Comparison of ENCODE assay signal across 13 mouse cellular contexts in the genomic region with DNA sequence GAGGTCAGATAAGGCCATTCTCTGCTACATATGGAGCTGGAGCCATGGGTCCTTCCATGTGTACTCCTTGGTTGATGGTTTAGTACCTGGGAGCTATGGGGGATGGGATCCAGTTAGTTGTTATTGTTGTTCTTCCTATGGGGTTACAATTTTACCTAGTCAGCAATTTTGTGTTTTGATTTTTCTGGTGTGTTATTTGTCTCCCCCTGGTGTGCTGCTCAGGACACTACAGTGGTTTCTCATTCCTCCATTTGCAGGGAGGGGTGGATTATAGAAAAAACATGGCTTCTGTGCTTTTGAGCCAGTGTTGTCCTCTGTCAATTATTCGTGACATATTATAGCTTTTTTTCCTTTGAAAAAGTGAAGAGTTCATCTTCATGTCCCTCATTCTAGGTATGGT. TPM values are rescaled to one million over a fixed set of nuclear protein-coding genes. Genes with fewer than 3 reads are reported as not detected.
A peak's percentile ranks its signal among the peaks of the same experiment; 100 is the strongest.
DNase-seq lines count a peak whose midpoint lies in the region; ATAC-seq and TF ChIP-seq lines count a peak whose summit lies in the region.
"Had no signal": no experiment of that assay in that cellular context is flagged by ENCODE, and none has a peak within 500 bp of the region (broad histone marks: within the 10 kb centered on the region; RNA-seq: fewer than 3 reads in every experiment).

No protein-coding gene starts in this region.

- no peaks in the 10 kb centered on the region for H3K9me3 ChIP-seq in forebrain, embryonic 14.5 days (replicated peaks; ENCODE audit: control insufficient read depth, low read length)
- H3K9me3 ChIP-seq in forebrain, embryonic 15.5 days = no peaks in the 10 kb centered on the region
- no peaks in the 10 kb centered on the region for H3K9me3 ChIP-seq in midbrain, embryonic 11.5 days (ENCODE audit: control insufficient read depth, low read length)
- H3K9me3 ChIP-seq in midbrain, embryonic 16.5 days (replicated peaks; ENCODE audit: control insufficient read depth, low read length, poor library complexity, severe bottlenecking) = no peaks in the 10 kb centered on the region

- TF ChIP-seq CTCF in brain, embryonic 14.5 days (IDR thresholded peaks at IDR 0.05; ENCODE audit: borderline replicate concordance, extremely low read depth, insufficient read depth, insufficient read length) = peak; percentile 29; the same call in 1 of the 2 replicates

- H3K4me3 ChIP-seq in forebrain, embryonic 14.5 days (ENCODE audit: low read depth, low read length) = no peak overlapping the region
- H3K4me3 ChIP-seq in forebrain, embryonic 15.5 days = no peak overlapping the region
- no peak overlapping the region for H3K4me3 ChIP-seq in midbrain, embryonic 11.5 days (ENCODE audit: low read depth, low read length)
- no peak overlapping the region for H3K4me3 ChIP-seq in midbrain, embryonic 16.5 days (ENCODE audit: low read depth, low read length)

- no peak overlapping the region for H3K9ac ChIP-seq in forebrain, embryonic 14.5 days (ENCODE audit: low read length)
- H3K9ac ChIP-seq in forebrain, embryonic 15.5 days (replicated peaks) = no peak overlapping the region
- no peak overlapping the region for H3K9ac ChIP-seq in midbrain, embryonic 11.5 days (ENCODE audit: low read length)
- H3K9ac ChIP-seq in midbrain, embryonic 16.5 days (ENCODE audit: low read depth, low read length) = no peak overlapping the region
- H3K9ac ChIP-seq: hindbrain, embryonic 14.5 days had no signal

- no peak overlapping the region for H3K4me2 ChIP-seq in forebrain, embryonic 14.5 days (ENCODE audit: low read length)
- H3K4me2 ChIP-seq in forebrain, embryonic 15.5 days (replicated peaks) = no peak overlapping the region
- H3K4me2 ChIP-seq in midbrain, embryonic 11.5 days = no peak overlapping the region
- no peak overlapping the region for H3K4me2 ChIP-seq in midbrain, embryonic 16.5 days (ENCODE audit: low read length)
- H3K4me2 ChIP-seq: hindbrain, embryonic 14.5 days had no signal

- no peak for TF ChIP-seq POLR2A in brain, embryonic 14.5 days (IDR thresholded peaks at IDR 0.05; ENCODE audit: borderline replicate concordance, extremely low read depth, insufficient read depth, insufficient read length, poor library complexity, severe bottlenecking)

- H3K36me3 ChIP-seq in forebrain, embryonic 14.5 days (ENCODE audit: control insufficient read depth, insufficient read depth, low read length) = no peaks in the 10 kb centered on the region
- no peaks in the 10 kb centered on the region for H3K36me3 ChIP-seq in forebrain, embryonic 15.5 days
- H3K36me3 ChIP-seq in midbrain, embryonic 11.5 days (ENCODE audit: control insufficient read depth, insufficient read depth, low read length) = no peaks in the 10 kb centered on the region
- H3K36me3 ChIP-seq in midbrain, embryonic 16.5 days (ENCODE audit: control insufficient read depth, insufficient read depth, low read length) = no peaks in the 10 kb centered on the region

- no peaks in the 10 kb centered on the region for H3K4me1 ChIP-seq in forebrain, embryonic 14.5 days (ENCODE audit: control insufficient read depth, insufficient read depth, low read length)
- H3K4me1 ChIP-seq in forebrain, embryonic 15.5 days = no peaks in the 10 kb centered on the region
- no peaks in the 10 kb centered on the region for H3K4me1 ChIP-seq in midbrain, embryonic 11.5 days (ENCODE audit: control insufficient read depth, insufficient read depth, low read length)
- no peaks in the 10 kb centered on the region for H3K4me1 ChIP-seq in midbrain, embryonic 16.5 days (ENCODE audit: control insufficient read depth, insufficient read depth, low read length)

- H3K27me3 ChIP-seq in forebrain, embryonic 14.5 days (replicated peaks; ENCODE audit: control insufficient read depth, insufficient read depth, low read length) = no peaks in the 10 kb centered on the region
- H3K27me3 ChIP-seq in forebrain, embryonic 15.5 days = no peaks in the 10 kb centered on the region
- no peaks in the 10 kb centered on the region for H3K27me3 ChIP-seq in midbrain, embryonic 11.5 days (ENCODE audit: control insufficient read depth, insufficient read depth, low read length)
- H3K27me3 ChIP-seq in midbrain, embryonic 16.5 days (ENCODE audit: control insufficient read depth, insufficient read depth, low read depth, low read length) = no peaks in the 10 kb centered on the region

- WGBS in forebrain, embryonic 14.5 days = 61% methylated on average over 1 of the region's 1 CpGs
- 59% methylated on average over 1 of the region's 1 CpGs for WGBS in forebrain, embryonic 15.5 days
- WGBS in midbrain, embryonic 11.5 days = 88% methylated on average over 1 of the region's 1 CpGs
- WGBS in midbrain, embryonic 16.5 days = 63% methylated on average over 1 of the region's 1 CpGs

- no peak for ATAC-seq in forebrain, embryonic 14.5 days
- no peak for ATAC-seq in forebrain, embryonic 15.5 days (replicated peaks)
- ATAC-seq in midbrain, embryonic 11.5 days (ENCODE audit: low FRiP score) = 0 out of 2 replicates have a peak, but pooled peaks have one; percentile 14
- no peak for ATAC-seq in midbrain, embryonic 16.5 days

- peak; percentile 3 for DNase-seq in forebrain, embryonic 14.5 days (ENCODE audit: low spot score)
- no peak for DNase-seq in midbrain, embryonic 11.5 days (ENCODE audit: low spot score, missing footprints)
- DNase-seq in brain, embryonic 14.5 days (ENCODE audit: low read depth) = peak; percentile 6
- DNase-seq in thymus, postnatal 36 days = peak; percentile 2 to 6
- DNase-seq in adrenal gland, adult 8-10 months = no peak
- no peak for DNase-seq in gastrocnemius, adult 18-20 months (ENCODE audit: low spot score)
- DNase-seq: gastrocnemius, postnatal 25 days; layer of hippocampus, adult 9-11 months had no signal

- H3K27ac ChIP-seq in forebrain, embryonic 14.5 days (ENCODE audit: low read depth, low read length) = no peak overlapping the region
- no peak overlapping the region for H3K27ac ChIP-seq in forebrain, embryonic 15.5 days (replicated peaks)
- H3K27ac ChIP-seq in midbrain, embryonic 11.5 days (ENCODE audit: low read depth, low read length) = no peak overlapping the region
- no peak overlapping the region for H3K27ac ChIP-seq in midbrain, embryonic 16.5 days (ENCODE audit: low read length)
- H3K27ac ChIP-seq: hindbrain, embryonic 14.5 days had no signal

RNA-seq across cellular contexts. Expression of gene Fgf13, which starts 38.7 kb away (rescaled TPM):
- 72.1 and 78.9 TPM in 2 replicates for polyA plus RNA-seq in forebrain, embryonic 14.5 days (2014; fragmentation: Nextera tagmentation; extraction: Ambion mirVana)
- polyA plus RNA-seq in forebrain, embryonic 15.5 days (2015; fragmentation: Nextera tagmentation; extraction: Ambion mirVana) = 115 and 116 TPM in 2 replicates
- 29.8 and 30.0 TPM in 2 replicates for polyA plus RNA-seq in midbrain, embryonic 11.5 days (2014; fragmentation: Nextera tagmentation; extraction: Ambion mirVana)
- 206 and 214 TPM in 2 replicates for polyA plus RNA-seq in midbrain, embryonic 16.5 days (2015; fragmentation: Nextera tagmentation; extraction: Ambion mirVana)
- 84.7 and 126 TPM in 2 replicates for polyA plus RNA-seq in brain, embryonic 14.5 days (2012; rRNA removed)
- total RNA-seq in adrenal gland, adult 8-10 months (2022) = 10 to 100 TPM in 1 of 4 experiments, 1 to 10 TPM in 2, under 1 TPM in 1; 0.70 to 20.3 (median 4.3) TPM
- 10 to 100 TPM; 58.0 to 61.3 TPM for total RNA-seq in gastrocnemius, adult 18-20 months (2021)
- total RNA-seq: liver, adult 2 months; MEL had no signal
- polyA plus RNA-seq: liver, adult 2 months had no signal

Comparison
In these comparisons a context has a peak if more than half of its experiments do, and no peak if none do; other contexts are left out.
1. DNase-seq: peak in forebrain, embryonic 14.5 days (single experiment), brain, embryonic 14.5 days (single experiment) and thymus, postnatal 36 days (2 of 2); none in midbrain, embryonic 11.5 days (single experiment), adrenal gland, adult 8-10 months (single experiment) and gastrocnemius, adult 18-20 months (single experiment).